Mouse (Mus musculus) bone marrow, adult 2 months (tissue): ENCODE measurements around the gene Morc2a.

Experiments used
- CTCF ChIP-seq: fragments of 200-500 bp; IDR thresholded peaks from 2 replicates; pipeline ENCODE4 v1.5.1; 2011; ENCODE audit warnings: low read length, control low read depth; ENCODE audit not compliant: control insufficient read depth, insufficient read depth
- POLR2A ChIP-seq: fragments of 200-500 bp; IDR thresholded peaks from 2 replicates; pipeline ENCODE4 v1.6.1; 2011; ENCODE audit warnings: low read depth, mild to moderate bottlenecking, control low read depth, low read length, borderline replicate concordance; ENCODE audit not compliant: control insufficient read depth

- TF ChIP-seq CTCF (no peak), POLR2A (no peak)
Observed at GRCm38 (mm10) chr11:3703089-3703992, 54.4 kb downstream of the Morc2a start.
